Mouse (Mus musculus) hindbrain, embryonic 12.5 days (tissue): Measurements from ENCODE around the gene Zfp341. TPM values are rescaled to one million over a fixed set of nuclear protein-coding genes. Genes with fewer than 3 reads are reported as not detected.

ENCODE experiments used
- ATAC-seq: fragments of 200-750 bp; cut with Nextera tagmentation; 2 replicates; pipeline ENCODE4 v1.8.0; 2017; ENCODE audit warnings: moderate TSS enrichment; ENCODE audit not compliant: low FRiP score
- H3K27ac ChIP-seq: fragments of 300-500 bp; sonication (generic); 2 replicates; pipeline ENCODE4 v1.5.1; 2016; ENCODE audit warnings: mild to moderate bottlenecking
- H3K27me3 ChIP-seq: fragments of 300-500 bp; sonication (generic); 2 replicates; pipeline ENCODE4 v1.6.1; 2016; ENCODE audit warnings: mild to moderate bottlenecking
- H3K36me3 ChIP-seq: fragments of 300-500 bp; sonication (generic); 2 replicates; pipeline ENCODE4 v1.6.1; 2016; ENCODE audit warnings: mild to moderate bottlenecking
- H3K4me1 ChIP-seq: fragments of 300-500 bp; sonication (generic); 2 replicates; pipeline ENCODE4 v1.6.1; 2016
- H3K4me2 ChIP-seq: fragments of 300-500 bp; sonication (generic); replicated peaks from 2 replicates; pipeline ENCODE4 v1.6.1; 2016; ENCODE audit warnings: mild to moderate bottlenecking
- H3K4me3 ChIP-seq: fragments of 300-500 bp; sonication (generic); 2 replicates; pipeline ENCODE4 v1.5.1; 2016; ENCODE audit warnings: mild to moderate bottlenecking
- H3K9ac ChIP-seq: fragments of 300-500 bp; sonication (generic); 2 replicates; pipeline ENCODE4 v1.6.1; 2016; ENCODE audit warnings: mild to moderate bottlenecking, moderate library complexity
- H3K9me3 ChIP-seq: fragments of 300-500 bp; sonication (generic); replicated peaks from 2 replicates; pipeline ENCODE4 v1.6.1; 2016; ENCODE audit warnings: mild to moderate bottlenecking
- WGBS: fragments of 180-500 bp; shearing (Covaris S2); methylation state at CpG from one replicate; pipeline ENCODE4 v1.1.7; 2016; 5-methylcytosine and 5-hydroxymethylcytosine counted together
- polyA plus RNA-seq: library from polyadenylated mRNA; unstranded; fragments of >200 nt; fragmentation: Nextera tagmentation; extraction: Ambion mirVana; gene quantifications from 2 replicates; pipeline ENCODE4 v1.2.1, GENCODE M21; 2016

Zfp341 gene
- polyA plus RNA-seq, 1 experiment from 2014 or later = 1.1 TPM

DNA sequence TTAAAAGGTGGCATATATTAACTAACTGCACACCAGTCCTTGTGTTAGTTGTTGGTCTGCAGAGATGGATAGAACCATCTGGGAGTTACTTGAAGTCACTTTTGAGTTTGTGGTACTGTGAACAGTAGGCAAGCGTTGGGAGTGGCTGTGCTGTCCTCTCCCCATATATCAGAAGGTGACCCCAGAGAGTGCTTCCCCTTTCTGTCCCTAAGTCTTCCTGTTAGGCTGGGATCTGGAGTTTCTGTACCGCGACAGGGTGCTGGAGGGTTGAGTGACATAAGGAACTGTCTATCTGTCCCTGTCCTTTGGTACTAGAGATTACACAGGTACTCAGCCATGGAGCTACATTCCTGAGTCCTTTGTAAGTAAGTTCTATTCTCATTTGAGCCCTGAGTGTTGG lies 73.7 kb downstream of the Zfp341 start:
- WGBS = 84% methylated on average over 3 of the region's 3 CpGs
- Histone ChIP-seq H3K4me3 (no peak overlapping the region), H3K9me3 (no peaks in the 10 kb centered on the region), H3K27ac (no peak overlapping the region), H3K4me2 (no peak overlapping the region), H3K27me3 (no peaks in the 10 kb centered on the region), H3K4me1 (peaks cover 9% of the 10 kb centered on the region; the same call in 1 of the 2 replicates), H3K36me3 (peaks cover 26% of the 10 kb centered on the region), H3K9ac (no peak overlapping the region)
- no peak for ATAC-seq

DNA sequence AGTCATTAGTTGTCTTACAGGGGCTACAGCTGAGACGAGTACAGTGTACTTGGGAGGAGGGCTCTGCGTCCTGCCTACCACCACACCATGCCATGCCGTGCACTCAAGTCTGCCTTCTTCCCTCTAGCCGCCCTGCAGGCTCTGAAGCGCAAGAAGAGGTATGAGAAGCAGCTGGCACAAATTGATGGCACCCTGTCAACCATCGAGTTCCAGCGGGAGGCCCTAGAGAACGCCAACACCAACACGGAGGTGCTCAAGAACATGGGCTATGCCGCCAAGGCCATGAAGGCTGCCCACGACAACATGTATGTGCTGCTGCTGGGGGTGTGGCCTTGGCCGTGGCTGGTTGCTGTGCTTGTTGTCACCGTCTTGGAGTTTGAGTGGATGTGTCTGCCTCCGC lies 76.3 kb downstream of the Zfp341 start:
- Histone ChIP-seq H3K4me2 (no peak overlapping the region), H3K9ac (no peak overlapping the region), H3K4me3 (no peak overlapping the region), H3K9me3 (no peaks in the 10 kb centered on the region), H3K27ac (no peak overlapping the region), H3K4me1 (no peaks in the 10 kb centered on the region), H3K27me3 (no peaks in the 10 kb centered on the region), H3K36me3 (peaks cover 49% of the 10 kb centered on the region)
- ATAC-seq = no peak
- WGBS = 92% methylated on average over 14 of the region's 14 CpGs

DNA sequence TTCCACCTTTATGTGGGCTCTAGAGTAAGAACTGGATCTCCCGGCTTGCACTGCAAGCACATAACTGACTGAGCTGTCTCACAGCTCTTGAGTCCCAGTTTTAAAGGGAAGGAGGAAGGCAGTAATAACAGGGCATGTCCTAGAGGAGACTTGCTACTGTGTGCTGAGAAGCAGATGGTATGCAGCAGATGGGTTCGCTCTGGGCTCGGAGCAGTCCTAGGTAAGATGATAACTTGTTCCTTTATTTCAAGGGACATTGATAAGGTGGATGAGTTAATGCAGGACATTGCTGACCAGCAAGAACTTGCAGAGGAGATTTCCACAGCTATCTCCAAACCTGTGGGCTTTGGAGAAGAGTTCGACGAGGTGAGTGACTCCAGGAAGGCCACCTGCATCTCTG lies 77.9 kb downstream of the Zfp341 start:
- Histone ChIP-seq H3K27ac (no peak overlapping the region), H3K27me3 (no peaks in the 10 kb centered on the region), H3K4me1 (no peaks in the 10 kb centered on the region), H3K36me3 (peaks cover 60% of the 10 kb centered on the region), H3K4me2 (no peak overlapping the region), H3K9ac (no peak overlapping the region), H3K4me3 (no peak overlapping the region), H3K9me3 (no peaks in the 10 kb centered on the region)
- ATAC-seq = no peak
- WGBS = 97% methylated on average over 5 of the region's 5 CpGs

DNA sequence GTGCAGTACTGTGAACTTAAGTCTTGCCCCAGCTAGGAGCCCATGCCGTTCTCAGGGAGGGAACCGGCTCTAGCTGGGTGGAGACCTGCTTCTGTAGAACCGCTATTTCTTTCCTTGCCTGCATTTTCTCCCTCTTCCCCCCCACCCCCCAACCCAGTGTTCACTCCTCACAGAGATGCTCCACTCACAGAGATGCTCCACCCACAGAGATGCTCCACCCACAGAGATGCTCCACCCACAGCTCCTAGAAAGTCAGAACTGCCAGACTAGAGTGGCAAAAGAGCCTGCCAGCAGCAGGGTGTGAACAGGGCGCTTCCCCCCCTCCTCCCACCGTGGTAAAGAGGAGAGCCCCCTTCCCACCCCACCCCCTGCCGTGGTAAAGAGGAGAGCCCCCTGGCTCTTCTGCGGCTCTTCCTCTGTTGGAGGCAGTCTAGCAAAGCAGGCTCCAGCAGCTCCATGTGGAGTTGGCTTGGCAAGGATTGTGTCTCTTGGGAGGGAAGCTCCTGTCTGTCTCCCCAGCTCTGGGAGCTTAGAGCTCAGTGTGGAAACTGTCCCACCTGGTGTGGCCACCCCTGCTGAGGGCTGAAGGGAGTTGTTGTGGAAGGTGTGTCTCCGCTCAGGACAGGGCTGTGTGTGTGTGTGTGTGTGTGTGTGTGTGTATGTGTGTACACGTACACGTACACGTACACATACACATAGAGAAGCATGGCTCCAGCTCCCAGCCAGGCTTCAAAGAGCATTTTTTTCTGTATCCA lies 80.3 kb downstream of the Zfp341 start:
- Histone ChIP-seq H3K36me3 (peaks cover 60% of the 10 kb centered on the region), H3K4me3 (no peak overlapping the region)
- 84% methylated on average over 11 of the region's 11 CpGs for WGBS

DNA sequence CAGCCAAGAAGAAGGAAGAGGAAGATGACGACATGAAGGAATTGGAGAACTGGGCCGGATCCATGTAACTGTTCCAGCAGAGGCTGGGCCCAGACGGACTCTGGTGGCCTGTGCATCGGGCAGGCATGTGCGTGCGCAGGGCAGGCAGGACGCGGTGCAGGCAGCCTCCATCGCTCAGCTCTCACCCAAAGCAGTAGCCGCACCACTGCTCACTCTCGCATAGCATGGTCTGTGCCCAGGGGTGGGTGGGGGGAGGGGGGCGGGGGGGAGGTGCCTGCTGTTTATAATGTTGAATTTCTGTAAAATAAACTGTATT lies 80.8 kb downstream of the Zfp341 start:
- no peak for ATAC-seq
- Histone ChIP-seq H3K27me3 (no peaks in the 10 kb centered on the region), H3K4me2 (no peak overlapping the region), H3K9ac (no peak overlapping the region), H3K36me3 (peaks cover 61% of the 10 kb centered on the region), H3K4me3 (no peak overlapping the region), H3K4me1 (no peaks in the 10 kb centered on the region), H3K9me3 (no peaks in the 10 kb centered on the region), H3K27ac (no peak overlapping the region)
- WGBS = 95% methylated on average over 12 of the region's 12 CpGs

More for the DNA sequence above, 80.3 kb downstream of the Zfp341 start:
- Histone ChIP-seq H3K27ac (no peak overlapping the region), H3K27me3 (no peaks in the 10 kb centered on the region), H3K9ac (no peak overlapping the region), H3K9me3 (no peaks in the 10 kb centered on the region), H3K4me2 (no peak overlapping the region), H3K4me1 (no peaks in the 10 kb centered on the region)
- ATAC-seq = 0 out of 2 replicates have a peak, but pooled peaks have one; percentile 29

DNA sequence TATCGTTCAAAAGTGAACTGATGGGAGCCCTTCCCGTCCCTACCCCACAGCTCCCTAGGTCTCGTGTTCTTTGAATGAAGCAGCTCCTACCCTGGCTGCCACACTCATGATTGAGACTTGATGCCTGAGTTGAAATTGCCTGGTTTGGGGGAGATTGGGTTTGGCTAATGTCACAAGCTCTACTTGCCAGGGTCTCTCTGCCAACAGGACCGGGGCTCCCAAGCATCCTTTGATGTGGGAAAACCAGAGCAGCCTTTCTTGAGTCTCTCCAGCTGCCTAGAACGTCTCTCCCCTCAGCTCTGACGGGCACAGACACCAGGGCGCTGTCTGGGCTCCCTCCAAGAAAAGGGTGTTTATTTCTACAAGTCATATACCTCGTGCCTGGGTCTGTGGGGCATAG lies 82.6 kb downstream of the Zfp341 start:
- no peak overlapping the region for H3K27ac ChIP-seq
- no peaks in the 10 kb centered on the region for H3K27me3 ChIP-seq
- H3K4me2 ChIP-seq = no peak overlapping the region
- no peak for ATAC-seq
- WGBS = 82% methylated on average over 8 of the region's 8 CpGs
- peaks cover 52% of the 10 kb centered on the region for H3K36me3 ChIP-seq
- no peak overlapping the region for H3K9ac ChIP-seq
- H3K4me1 ChIP-seq = no peaks in the 10 kb centered on the region
- no peaks in the 10 kb centered on the region for H3K9me3 ChIP-seq
- H3K4me3 ChIP-seq = no peak overlapping the region

Other genes with a start within 250 kb of the Zfp341 start
- 13.7 and 16.3 TPM in 2 replicates for gene Cdk5rap1, start 240.3 kb upstream of the Zfp341 start, polyA plus RNA-seq
- 8.9 and 9.7 TPM in 2 replicates for gene Snta1, start 205.2 kb upstream of the Zfp341 start, polyA plus RNA-seq
- 68.0 and 77.3 TPM in 2 replicates for gene Cbfa2t2, start 176.8 kb upstream of the Zfp341 start, polyA plus RNA-seq
- 1.4 and 3.2 TPM in 2 replicates for gene 1700003F12Rik, start 66.2 kb upstream of the Zfp341 start, polyA plus RNA-seq
- 0.92 and 0.96 TPM in 2 replicates for gene Actl10, start 61.5 kb upstream of the Zfp341 start, polyA plus RNA-seq
- 11.6 and 12.3 TPM in 2 replicates for gene Necab3, start 54.4 kb upstream of the Zfp341 start, polyA plus RNA-seq
- 25.0 and 30.7 TPM in 2 replicates for gene E2f1, start 43.4 kb upstream of the Zfp341 start, polyA plus RNA-seq
- gene Pxmp4, start 9.6 kb upstream of the Zfp341 start, polyA plus RNA-seq = 14.1 and 14.3 TPM in 2 replicates
- gene 4930519P11Rik, start 140 bp downstream of the Zfp341 start, polyA plus RNA-seq = not detected in 2 replicates
- 26.6 and 28.4 TPM in 2 replicates for gene Chmp4b, start 38.4 kb downstream of the Zfp341 start, polyA plus RNA-seq
- 0.36 TPM in 1 of 2 replicates, not detected in the other for gene Gm14214, start 156.7 kb downstream of the Zfp341 start, polyA plus RNA-seq
- gene Raly, start 177.8 kb downstream of the Zfp341 start, polyA plus RNA-seq = 34.1 and 37.7 TPM in 2 replicates
- 1.7 and 3.0 TPM in 2 replicates for gene a, start 178.1 kb downstream of the Zfp341 start, polyA plus RNA-seq